Mouse (Mus musculus): ENCODE data around the gene Slc25a25.

DNA sequence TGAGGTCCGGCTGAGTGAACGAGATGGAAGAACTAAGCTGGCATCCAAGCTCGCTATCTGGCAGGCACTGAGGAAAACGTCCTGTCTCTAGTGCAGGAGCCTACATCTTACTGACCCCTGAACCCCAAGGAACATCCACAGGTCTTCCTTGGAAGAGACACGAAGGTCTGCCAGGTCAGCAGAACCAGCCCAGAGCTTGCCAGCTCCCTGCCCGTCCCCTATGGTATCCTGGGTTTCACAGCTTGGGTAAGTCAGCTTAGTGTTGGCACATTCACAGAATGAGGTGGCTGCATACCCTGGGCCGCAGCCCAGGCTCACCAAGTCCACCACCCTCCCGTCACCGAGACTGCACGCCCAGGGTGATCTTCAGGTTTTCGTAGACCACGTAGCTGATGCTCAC, 35.4 kb downstream of the Slc25a25 start:
- TF ChIP-seq POLR2A (IDR thresholded peaks at IDR 0.05; ENCODE audit: control insufficient read depth, extremely low read depth, insufficient read depth, low read length, poor library complexity) (no peak), CTCF (IDR thresholded peaks at IDR 0.05; ENCODE audit: borderline replicate concordance, control insufficient read depth, extremely low read depth, insufficient read depth, low read length, poor library complexity) (no peak)
